Mouse (Mus musculus) retina, adult 2 months (tissue): ENCODE results near the gene Fbxw4.

ENCODE experiments used
- DNase-seq: peaks from one replicate; pipeline ENCODE4 v3.0.0-alpha.2; 2012; ENCODE audit warnings: low read depth, low spot score

The Fbxw4 gene

DNA sequence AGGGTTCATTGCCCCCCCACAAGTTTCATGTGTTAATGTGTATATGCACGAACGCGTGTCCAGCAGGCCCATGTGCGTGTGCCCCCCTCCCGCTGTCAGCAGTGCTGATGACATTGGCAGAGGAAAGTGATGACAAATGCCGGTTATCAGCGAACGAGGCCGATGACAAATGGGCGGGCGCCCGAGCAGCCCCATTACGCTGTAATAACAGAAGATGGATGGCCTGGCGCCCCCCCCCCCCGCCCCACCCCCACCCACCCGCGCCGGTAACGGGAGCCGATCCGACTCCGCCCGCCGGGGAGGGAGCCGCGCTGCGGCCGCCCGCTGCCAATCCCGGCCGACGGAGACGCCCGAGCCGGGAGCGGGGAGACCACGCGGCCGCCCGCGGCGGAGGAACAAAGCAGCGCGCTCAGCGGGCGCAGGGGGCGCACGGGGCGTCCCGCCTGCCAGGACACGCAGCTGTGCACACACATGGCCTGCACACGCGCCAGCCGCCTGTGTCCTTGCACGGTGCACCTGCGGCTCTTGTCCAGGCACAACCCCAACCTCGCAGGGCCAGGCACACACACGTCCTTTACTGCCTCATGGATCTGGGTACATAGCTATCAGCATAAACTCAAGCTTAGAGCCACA lies 118.6 kb downstream of the Fbxw4 start:
- no peak for DNase-seq

- no peak for DNase-seq
Measured at GRCm38 (mm10) chr19:45540657-45541408, 119.3 kb downstream of the Fbxw4 start.

DNA sequence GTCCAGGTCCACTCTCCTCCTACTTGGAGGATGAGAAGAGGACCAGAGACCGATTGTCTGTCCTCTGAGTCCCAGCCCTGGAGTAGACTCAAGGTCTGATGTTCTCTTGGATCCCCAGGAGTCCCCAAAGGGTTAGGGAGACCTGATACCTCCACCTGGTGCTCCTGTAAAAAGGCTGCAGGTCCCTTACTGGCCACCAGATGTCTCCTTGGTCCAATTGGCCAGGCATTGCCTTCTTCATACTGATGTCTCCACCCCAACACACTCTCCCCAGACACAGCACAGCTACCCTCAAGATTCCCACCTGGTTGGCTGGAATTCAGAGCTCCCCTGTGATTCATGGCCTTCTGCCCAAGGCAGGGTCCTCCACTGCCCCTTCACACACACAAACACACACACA lies 122.6 kb downstream of the Fbxw4 start:
- DNase-seq: peak; percentile 28

GRCm38 (mm10) chr19:45535929-45536328 lies 124.2 kb downstream of the Fbxw4 start:
- no peak for DNase-seq

DNA sequence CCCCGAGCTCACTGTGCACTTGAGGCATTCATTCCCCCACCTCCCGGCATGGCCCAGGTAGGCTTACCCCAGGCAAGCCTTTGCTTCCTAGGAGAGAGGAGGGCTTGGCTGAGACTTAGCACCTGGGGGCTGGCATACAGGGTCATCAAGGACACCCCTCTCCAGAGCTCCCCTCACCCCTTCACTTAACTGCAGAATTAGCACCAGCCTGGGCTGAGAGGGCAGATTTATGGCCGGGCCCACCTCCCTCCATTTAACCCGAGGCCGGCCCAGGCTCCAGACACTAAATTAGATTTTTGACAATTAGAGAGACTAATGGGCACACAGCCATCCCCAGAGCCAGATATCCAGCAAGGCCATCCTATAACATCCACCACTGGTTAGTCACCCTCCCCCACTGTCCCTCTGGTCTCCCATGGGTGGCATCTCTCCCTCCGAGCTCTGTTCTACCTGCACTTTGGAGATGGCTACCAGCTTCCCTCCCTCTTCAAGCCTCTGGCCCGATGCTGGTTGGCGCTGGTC lies 124.8 kb downstream of the Fbxw4 start:
- no peak for DNase-seq

- no peak for DNase-seq
Measured at GRCm38 (mm10) chr19:45533617-45534016, 126.5 kb downstream of the Fbxw4 start.

- DNase-seq: no peak
Measured at GRCm38 (mm10) chr19:45531554-45531953, 128.6 kb downstream of the Fbxw4 start.

GRCm38 (mm10) chr19:45530200-45530995 lies 129.7 kb downstream of the Fbxw4 start:
- no peak for DNase-seq

GRCm38 (mm10) chr19:45529294-45529693 lies 130.8 kb downstream of the Fbxw4 start:
- DNase-seq: no peak
